Mouse (Mus musculus) spleen, adult 2 months (tissue): ENCODE measurements at regions not wholly inside any gene's neighbourhood (a gene's known extent, or its start where the extent isn't known, plus 50 kb on each side); places are given as distances from the start of the nearest gene placed in this dataset.

Experiments used
- DNase-seq, 2 experiments: peaks; one replicate each; pipeline versions ENCODE4 v3.0.0 to v3.0.0-alpha.2; 2012 to 2021; ENCODE audit warnings: low spot score in 2 of 2, low read depth in 1 of 2
- H3K27ac ChIP-seq: fragments of 200-500 bp; 2 replicates; pipeline ENCODE4 v1.5.1; 2012; ENCODE audit warnings: low read length, inconsistent platforms; ENCODE audit not compliant: insufficient read depth
- H3K27me3 ChIP-seq: fragments of 200-500 bp; 2 replicates; pipeline ENCODE4 v1.6.1; 2012; ENCODE audit warnings: mild to moderate bottlenecking, moderate library complexity, low read length, inconsistent platforms; ENCODE audit not compliant: control insufficient read depth, insufficient read depth
- H3K36me3 ChIP-seq: fragments of 200-500 bp; 2 replicates; pipeline ENCODE4 v1.6.1; 2012; ENCODE audit warnings: mild to moderate bottlenecking, low read length, inconsistent platforms; ENCODE audit not compliant: control insufficient read depth, insufficient read depth
- H3K4me1 ChIP-seq: fragments of 200-500 bp; 2 replicates; pipeline ENCODE4 v1.6.1; 2011; ENCODE audit warnings: inconsistent platforms; ENCODE audit not compliant: control insufficient read depth, insufficient read depth, insufficient read length
- H3K4me3 ChIP-seq: fragments of 200-500 bp; 2 replicates; pipeline ENCODE4 v1.5.1; 2011; ENCODE audit warnings: mild to moderate bottlenecking, inconsistent platforms; ENCODE audit not compliant: insufficient read depth, insufficient read length; ENCODE audit errors: extremely low read depth
- CTCF ChIP-seq: fragments of 200-500 bp; IDR thresholded peaks from 2 replicates; pipeline ENCODE4 v1.5.1; 2011; ENCODE audit warnings: mild to moderate bottlenecking, inconsistent platforms; ENCODE audit not compliant: insufficient read depth, insufficient read length, insufficient replicate concordance; ENCODE audit errors: extremely low read depth
- POLR2A ChIP-seq: fragments of 200-500 bp; IDR thresholded peaks from 2 replicates; pipeline ENCODE4 v1.6.1; 2011; ENCODE audit warnings: low read depth, low read length, inconsistent platforms
- WGBS: fragments of 180-500 bp; shearing (Covaris S2); methylation state at CpG from one replicate; pipeline ENCODE4 v1.1.7; 2018; 5-methylcytosine and 5-hydroxymethylcytosine counted together

DNA sequence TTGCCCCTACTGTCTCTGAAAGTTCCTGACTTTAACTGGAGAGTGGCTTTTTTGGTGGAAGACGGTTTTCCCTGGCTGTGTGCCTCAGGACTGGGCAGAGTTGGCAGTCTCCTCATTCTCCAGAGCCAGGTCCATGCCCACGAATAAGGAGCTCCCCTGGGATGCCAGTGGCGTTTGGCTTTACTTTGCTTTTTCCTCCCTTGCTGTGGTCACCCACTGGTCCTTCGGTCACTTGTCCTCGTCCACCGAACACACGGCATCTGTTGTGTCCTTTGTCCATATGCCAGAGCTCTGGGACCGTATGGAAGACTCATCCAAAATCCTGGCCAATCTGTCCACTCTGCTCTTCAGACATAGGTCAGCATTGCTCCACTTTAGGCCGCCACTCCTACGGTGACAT, 153.9 kb upstream of the 4931429L15Rik start:
- H3K27ac ChIP-seq, result no peak overlapping the region
- 86% methylated on average over 10 of the region's 10 CpGs for WGBS
- no peaks in the 10 kb centered on the region for H3K4me1 ChIP-seq
- no peak for DNase-seq
- no peaks in the 10 kb centered on the region for H3K36me3 ChIP-seq
- no peaks in the 10 kb centered on the region for H3K27me3 ChIP-seq
- TF ChIP-seq POLR2A (no peak), CTCF (no peak)
- H3K4me3 ChIP-seq, result no peak overlapping the region

DNA sequence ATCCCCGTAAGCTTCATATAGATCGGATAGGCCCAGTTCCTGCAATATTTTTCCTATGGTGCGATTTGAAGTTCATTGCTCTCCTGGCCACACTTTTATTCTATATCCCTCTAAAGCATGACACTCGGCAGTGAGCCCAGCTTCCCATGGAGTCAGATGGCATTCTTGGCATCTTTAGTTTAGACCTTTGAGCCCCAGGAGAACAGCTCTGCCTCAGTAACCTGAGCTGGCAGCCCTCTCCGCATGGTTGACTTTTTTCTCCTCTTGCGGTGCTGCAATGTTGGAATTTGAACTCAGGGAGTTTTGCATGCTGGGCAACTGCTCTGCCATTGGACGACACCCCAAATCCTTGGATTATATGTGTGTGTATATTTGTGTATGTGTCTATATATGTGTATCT, 149.7 kb upstream of the 4931429L15Rik start:
- DNase-seq, result no peak
- 90% methylated on average over 7 of the region's 7 CpGs for WGBS
- no peak overlapping the region for H3K4me3 ChIP-seq
- no peaks in the 10 kb centered on the region for H3K4me1 ChIP-seq
- H3K27me3 ChIP-seq, result no peaks in the 10 kb centered on the region
- H3K36me3 ChIP-seq, result no peaks in the 10 kb centered on the region
- TF ChIP-seq CTCF (no peak), POLR2A (no peak)
- no peak overlapping the region for H3K27ac ChIP-seq

DNA sequence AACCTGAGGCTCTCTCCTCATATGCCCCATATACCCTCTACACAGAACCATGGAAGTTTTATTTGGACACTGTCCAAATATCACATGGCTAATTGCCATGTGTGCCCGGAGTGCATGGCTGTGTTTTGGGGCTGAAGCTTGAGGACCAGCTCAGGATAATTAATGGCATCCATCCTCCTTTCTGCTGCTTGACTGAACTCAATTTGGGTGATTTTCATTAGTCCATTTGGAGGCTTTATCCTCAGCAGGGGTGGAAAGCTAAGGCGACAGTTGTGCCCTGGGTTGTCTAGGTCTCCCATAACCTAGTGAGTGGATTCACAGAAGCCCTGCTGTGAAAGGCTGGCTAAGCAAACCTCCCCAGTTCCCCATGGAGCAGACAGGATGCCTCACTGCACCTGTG, 148.5 kb upstream of the 4931429L15Rik start:
- no peaks in the 10 kb centered on the region for H3K36me3 ChIP-seq
- H3K27ac ChIP-seq, result no peak overlapping the region
- no peak for DNase-seq
- H3K4me3 ChIP-seq, result no peak overlapping the region
- no peaks in the 10 kb centered on the region for H3K27me3 ChIP-seq
- H3K4me1 ChIP-seq, result no peaks in the 10 kb centered on the region
- WGBS, result 80% methylated on average over 2 of the region's 2 CpGs
- TF ChIP-seq CTCF (no peak), POLR2A (no peak)

DNA sequence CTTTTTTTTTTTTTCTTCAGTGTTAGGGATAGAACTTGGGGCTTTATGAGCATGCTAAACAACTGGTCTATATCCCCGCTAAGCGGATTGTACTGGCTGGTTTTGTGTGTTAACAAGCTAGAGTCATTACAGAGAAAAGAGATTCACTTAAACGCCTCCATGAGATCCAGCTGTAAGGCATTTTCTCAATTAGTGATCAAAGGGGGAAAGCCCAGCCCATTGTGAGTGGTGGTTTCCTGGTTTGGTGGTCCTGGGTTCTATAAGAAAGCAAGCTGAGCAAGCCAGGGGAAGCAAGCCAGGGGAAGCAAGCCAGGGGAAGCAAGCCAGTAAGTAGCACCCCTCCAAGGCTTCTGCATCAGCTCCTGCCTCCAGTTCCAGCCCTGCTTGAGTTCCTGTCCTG, 147.9 kb upstream of the 4931429L15Rik start:
- H3K27me3 ChIP-seq, result no peaks in the 10 kb centered on the region
- H3K27ac ChIP-seq, result no peak overlapping the region
- TF ChIP-seq POLR2A (no peak), CTCF (no peak)
- no peaks in the 10 kb centered on the region for H3K4me1 ChIP-seq
- H3K36me3 ChIP-seq, result no peaks in the 10 kb centered on the region
- DNase-seq, result no peak
- WGBS, result 79% methylated on average over 3 of the region's 3 CpGs
- H3K4me3 ChIP-seq, result no peak overlapping the region

DNA sequence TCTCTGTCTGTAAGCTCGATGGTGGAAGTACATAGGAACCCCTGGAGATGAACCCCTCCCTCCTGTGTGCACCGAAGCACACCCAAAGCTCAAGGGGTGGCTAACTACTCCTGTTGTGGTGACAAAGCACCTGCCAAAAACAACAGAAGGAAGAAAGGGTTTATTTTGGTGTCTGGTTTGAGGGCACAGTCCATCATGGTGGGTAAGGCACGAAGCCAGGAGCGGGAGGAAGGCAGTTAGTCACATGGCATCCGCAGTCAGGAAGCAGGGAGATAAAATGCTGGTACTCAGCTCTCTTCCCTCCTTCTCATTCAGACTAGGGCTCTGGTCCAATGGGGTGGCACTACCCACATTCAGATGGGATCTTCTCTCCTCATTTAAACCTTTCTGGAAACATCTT, 142.9 kb upstream of the 4931429L15Rik start:
- H3K27me3 ChIP-seq, result no peaks in the 10 kb centered on the region
- no peak for TF ChIP-seq CTCF
- TF ChIP-seq POLR2A, result no peak
- 81% methylated on average over 5 of the region's 5 CpGs for WGBS
- H3K36me3 ChIP-seq, result no peaks in the 10 kb centered on the region
- no peak overlapping the region for H3K27ac ChIP-seq
- H3K4me1 ChIP-seq, result no peaks in the 10 kb centered on the region
- no peak for DNase-seq
- no peak overlapping the region for H3K4me3 ChIP-seq

DNA sequence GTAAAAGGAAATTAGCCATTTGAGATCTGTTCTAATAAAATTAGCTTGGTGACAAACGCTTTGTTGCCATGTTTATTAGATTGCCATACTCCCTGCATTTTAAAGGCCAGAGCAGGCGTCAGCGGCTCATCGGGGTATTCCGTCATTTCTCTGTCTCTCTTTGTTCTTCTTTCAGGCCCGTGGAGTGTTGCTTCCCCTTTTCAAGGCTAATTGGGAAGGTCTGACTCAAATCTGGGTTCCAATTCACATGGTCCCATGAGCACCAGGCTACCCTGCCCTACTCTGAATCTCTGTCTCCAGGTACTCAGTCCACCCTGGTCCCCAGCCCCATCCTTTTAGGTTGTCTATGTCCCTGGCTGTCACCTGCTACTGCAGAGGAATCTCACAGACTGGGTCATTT, 138.2 kb upstream of the 4931429L15Rik start:
- H3K27ac ChIP-seq, result no peak overlapping the region
- H3K4me1 ChIP-seq, result no peaks in the 10 kb centered on the region
- no peak for DNase-seq
- TF ChIP-seq POLR2A (no peak), CTCF (no peak)
- H3K27me3 ChIP-seq, result no peaks in the 10 kb centered on the region
- 65% methylated on average over 6 of the region's 6 CpGs for WGBS
- H3K4me3 ChIP-seq, result no peak overlapping the region
- H3K36me3 ChIP-seq, result no peaks in the 10 kb centered on the region

DNA sequence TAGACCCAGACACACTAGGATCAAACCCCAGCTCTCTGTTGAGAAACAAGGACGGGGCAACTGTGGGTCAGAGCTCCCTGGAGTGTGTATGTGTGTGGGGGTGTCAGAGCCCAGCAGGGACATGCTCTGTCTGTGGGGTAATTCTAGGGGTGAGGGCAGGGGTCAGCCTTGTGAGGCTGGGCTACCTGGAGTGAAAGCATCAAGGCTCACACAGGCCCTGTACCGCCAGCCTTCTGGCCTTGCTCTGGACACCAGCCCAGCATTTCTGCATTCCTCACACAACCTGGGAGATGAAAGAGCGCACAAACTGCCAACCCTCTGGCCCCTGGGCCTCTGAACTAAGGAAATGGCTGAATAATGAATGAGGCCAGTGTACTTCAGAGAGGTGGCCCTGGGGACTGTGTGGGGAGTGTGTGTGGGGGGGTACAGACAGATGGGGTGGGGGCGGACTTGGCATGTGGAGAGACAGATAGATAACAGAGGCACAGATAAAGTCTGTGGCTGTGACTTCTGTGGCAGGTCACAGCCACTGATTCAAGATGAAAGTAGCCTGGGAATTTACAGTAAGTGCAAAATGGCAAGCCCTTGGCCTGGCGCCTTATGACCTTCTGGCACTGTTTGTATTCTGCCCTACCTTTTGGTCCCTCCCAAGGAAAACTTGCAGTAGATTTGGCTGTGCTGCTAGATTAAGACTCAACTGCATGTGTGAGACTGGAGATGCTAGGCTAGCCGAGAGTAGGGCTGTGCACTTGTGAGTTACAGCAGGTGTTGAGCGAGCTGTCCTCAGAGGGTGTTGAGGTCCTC, 135.2 kb upstream of the 4931429L15Rik start:
- WGBS, result 85% methylated on average over 7 of the region's 7 CpGs
- Histone ChIP-seq H3K27me3 (no peaks in the 10 kb centered on the region), H3K36me3 (no peaks in the 10 kb centered on the region), H3K4me1 (no peaks in the 10 kb centered on the region), H3K4me3 (no peak overlapping the region), H3K27ac (no peak overlapping the region)
- TF ChIP-seq CTCF (no peak), POLR2A (no peak)
- DNase-seq, result no peak
